Mouse (Mus musculus): ENCODE measurements around the gene Ttc23.

The Ttc23 gene

DNA sequence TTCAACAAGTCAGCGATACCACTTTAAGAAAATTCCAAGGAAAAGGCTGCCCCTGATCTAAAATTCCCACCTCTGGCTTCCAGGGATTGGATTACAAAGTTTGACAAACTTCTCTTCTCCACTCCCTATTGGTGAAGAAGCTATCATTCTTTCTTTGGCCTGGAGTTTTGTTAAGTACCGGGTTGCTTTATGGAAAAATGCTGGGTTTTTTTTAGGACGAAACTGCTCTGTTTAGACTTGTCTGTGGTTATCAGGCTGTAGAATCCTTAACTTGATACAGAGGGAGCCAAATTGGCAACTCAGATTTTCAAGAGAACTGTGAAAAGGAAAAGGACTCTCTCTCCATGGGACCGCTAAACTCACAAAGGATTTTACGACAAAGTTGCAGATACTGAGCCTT is at the start of gene Ttc23:
TSS of gene Ttc23 (plus strand) at position 134 of the 400 bp plus-strand sequence.
- DNase-seq (ENCODE audit: low spot score in 2 of 2) = no peak

DNA sequence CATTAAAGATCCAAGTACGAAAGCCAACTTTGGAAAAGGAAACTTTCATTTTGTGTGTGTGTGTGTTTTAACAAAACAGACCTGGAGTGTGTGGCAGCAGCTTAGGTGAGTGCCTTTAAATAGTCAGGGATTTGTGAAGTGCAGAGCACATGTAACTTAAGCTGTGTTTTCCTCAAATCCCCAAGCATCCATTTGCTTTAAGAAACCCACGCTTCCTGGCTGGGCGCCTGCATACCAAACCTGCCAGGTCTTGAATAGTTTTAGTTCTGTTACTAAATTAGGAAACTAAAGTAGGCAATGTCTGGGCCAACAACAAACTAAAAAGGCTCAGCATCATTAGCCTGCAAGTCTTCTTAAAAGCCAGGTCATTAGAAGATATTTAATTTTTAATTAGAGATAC is 49.2 kb upstream of the Ttc23 start:
- DNase-seq (ENCODE audit: low spot score in 2 of 2) = peak in 1 of 2 experiments; percentile 56

DNA sequence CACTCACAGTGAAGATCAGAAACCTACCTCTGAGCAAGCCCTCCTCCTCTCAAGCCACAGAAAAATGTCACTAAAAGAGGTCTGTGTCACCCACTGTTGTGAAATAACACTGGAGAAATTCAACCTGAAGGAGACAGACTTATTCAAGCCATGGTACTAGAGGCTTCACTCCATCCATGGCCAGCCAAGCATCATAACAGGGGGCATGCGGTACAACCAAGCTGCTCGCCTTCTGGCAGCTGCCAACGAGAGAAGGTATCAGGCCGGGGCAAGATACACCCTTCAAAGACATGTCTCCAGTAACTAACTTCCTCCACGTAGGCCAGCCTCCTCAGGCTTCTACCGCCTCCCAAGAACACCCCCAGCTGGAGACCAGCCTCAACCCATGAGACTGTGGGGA is 42.1 kb upstream of the Ttc23 start:
- no peak for DNase-seq (ENCODE audit: low spot score in 2 of 2)

DNA sequence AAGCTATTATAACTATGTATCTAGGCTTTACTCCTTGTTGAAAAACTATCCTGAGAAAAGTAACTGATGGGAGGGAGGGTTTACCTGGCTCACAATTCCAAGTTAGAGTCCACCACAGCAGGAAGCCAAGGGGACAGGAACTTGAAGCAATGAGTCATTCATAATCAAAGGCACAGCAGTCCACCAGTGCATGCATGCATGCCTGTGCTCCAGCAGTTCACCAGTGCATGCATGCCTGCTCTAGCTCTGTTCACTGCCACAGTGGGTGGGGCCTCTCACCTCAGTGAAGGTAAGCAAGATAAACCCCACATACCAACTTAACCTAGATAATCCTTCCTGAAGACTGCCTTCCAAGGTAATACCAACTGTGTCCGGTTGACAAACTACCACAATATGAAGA is 41.0 kb upstream of the Ttc23 start:
- no peak for DNase-seq (ENCODE audit: low spot score in 2 of 2)

DNA sequence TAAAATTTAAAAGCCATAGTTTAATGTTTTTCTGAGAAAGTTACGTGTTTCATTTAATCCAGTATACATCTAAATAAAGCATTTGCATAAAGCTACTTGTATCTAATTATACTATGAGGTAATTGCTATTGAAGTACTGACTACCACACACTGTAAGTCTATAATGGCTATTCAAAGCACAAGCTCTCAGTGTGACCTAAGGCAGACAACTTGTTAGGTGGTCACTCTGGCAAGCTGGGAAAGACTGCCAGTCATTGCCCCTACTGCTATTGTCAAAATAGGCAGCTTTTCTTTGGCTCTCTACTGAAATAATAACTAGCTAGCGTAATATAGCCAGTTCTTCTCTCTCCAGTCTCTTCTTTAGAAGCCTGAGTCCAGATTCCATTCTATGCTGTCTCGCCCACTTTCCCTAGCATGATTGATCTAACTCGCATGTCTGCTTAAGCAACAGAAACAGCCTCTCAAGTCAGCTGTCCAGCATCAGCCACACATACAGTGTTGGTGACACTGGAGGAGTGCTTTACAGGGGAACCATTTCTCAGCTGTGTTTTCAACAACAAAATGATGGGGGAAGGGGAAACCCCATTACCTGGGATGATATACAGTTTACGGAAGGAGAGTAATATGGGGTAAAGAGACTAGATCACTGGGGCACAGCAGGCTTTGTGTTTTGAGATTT is 39.4 kb upstream of the Ttc23 start:
- no peak for DNase-seq (ENCODE audit: low spot score in 2 of 2)

DNA sequence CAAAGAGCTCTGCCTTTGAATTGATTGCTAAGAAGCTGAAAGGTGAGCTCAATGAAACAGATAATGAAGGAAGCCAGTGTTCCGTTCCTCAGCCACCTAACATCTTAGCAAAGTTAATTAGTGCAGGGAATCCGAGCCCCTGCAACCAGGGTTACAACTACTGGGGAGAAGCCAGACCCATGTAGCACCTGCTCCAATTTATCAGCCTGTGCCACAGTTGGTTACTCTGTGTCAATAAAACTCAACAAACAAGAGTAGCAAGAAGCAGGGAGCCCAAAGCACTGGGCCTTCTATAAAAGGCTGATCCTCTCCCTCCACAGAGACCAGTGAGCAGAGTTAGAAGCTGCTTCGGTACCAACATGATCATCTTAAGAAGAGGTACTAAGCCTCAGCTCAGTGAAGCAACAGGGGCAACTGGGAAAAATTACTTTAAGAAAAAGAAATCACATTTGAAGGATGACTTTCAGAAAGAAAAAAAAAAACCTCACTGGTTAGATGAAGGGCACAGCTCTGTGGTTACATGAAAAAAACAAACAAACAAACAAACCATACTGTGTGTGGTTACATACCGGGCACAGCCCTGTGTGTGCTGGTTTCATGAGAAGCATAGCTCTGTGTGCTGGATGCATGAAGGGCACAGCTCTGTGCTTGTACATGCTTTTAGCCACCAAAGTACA is 38.7 kb upstream of the Ttc23 start:
- no peak for DNase-seq (ENCODE audit: low spot score in 2 of 2)

DNA sequence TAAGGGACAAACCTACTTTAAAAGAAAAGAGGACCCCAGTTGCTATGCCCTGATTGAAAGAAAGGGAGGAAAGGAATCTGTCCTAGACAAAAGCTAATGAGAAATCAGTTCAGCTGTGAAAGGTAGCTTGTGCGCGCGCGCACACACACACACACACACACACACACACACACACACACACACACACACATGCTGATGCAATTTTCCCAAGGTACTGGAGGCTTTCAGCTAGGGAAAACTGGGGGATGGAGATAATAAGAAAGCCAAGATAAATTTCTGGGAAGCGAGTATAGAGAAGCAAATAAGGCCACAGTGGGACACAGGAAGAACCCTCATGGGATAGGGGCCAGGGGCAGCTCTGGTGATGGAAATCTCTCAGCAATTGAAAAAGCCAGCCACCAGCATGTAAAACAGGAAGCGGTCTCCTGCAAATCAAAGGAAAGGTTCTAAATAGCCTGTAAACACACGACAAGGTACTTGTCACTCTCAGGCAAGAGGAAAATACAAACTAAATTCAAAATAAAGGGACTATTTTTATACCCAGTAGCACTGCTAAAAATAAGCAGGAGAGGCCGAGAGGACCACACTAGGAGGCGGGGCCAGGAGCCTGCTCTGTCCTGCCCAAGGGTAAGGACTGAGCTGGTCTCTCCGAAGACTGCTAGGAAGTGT is 33.3 kb upstream of the Ttc23 start:
- DNase-seq (ENCODE audit: low spot score in 2 of 2) = no peak

DNA sequence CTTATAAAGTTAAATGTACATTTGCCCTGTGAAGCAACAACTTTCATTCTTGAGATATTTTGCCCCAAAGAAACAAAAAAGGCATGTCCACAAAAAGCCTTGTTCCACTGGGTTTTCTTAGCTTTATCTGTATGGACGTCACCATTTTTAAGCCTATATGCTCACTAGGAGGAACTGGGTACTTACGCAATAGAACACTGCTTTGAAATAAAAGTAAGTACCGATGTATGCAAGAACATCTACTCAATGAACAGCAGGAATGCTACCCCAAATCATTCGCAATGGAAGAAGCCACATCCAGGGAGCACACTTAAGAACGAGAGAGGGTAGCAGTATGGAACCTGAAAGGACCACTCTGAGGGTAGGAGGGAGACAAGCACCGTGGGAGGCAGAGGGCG is 32.7 kb upstream of the Ttc23 start:
- no peak for DNase-seq (ENCODE audit: low spot score in 2 of 2)

DNA sequence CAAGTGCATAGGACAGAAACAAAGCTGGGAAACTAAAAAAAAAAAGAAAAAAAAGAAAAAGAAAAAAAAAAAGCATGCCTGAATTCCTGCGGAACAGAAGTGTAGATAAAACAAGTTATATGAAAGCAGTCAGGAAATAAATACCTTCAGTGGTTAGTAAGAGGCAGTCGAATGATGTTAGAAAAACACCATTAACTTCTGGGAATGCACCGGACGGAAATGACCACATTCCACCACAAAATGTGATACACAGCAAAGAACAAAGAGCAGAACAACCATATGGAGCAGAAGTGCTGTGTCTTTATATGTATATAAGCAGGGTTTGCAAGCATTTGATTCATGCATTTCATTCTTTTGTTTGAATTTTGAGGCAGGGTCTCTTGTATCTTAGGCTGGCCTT is 30.3 kb upstream of the Ttc23 start:
- no peak for DNase-seq (ENCODE audit: low spot score in 2 of 2)

DNA sequence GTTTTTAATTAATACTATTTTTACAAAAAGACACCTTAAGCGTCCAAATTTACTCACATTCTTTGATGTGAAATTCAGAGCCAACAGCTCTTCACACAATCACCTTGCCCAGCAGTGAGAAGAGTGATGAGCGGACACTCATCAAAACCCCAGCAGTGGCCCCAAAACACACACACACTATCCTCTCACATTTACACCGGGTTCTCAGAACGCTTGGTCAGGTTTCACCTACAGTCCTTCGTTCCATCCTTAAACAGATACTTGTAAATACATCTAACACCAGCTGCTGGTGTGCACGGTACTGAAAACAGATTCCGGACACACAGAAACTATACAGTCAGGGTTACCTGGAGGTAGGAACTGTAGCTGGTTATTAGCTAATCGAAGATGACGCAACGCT is 29.6 kb upstream of the Ttc23 start:
- DNase-seq (ENCODE audit: low spot score in 2 of 2) = no peak

DNA sequence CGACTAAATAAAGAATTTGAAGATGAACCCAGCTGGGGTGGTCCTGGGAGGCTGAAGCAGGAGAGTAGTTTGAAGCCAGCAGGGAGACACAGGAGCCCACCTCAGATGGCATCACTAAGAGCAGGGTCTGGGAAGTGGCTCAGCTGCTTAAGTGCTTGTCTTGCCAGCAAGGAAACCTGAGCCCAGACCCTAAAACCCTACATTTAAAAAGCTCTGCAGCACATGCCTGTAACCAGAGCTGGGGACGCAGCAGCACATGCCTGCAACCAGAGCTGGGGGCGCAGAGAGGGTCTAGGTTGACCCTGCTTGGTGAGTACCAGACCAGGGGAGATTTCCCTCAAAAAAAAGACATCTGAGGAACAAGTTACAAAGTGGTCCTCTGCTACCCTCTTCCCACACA is 28.9 kb upstream of the Ttc23 start:
- DNase-seq (ENCODE audit: low spot score in 2 of 2) = no peak

DNA sequence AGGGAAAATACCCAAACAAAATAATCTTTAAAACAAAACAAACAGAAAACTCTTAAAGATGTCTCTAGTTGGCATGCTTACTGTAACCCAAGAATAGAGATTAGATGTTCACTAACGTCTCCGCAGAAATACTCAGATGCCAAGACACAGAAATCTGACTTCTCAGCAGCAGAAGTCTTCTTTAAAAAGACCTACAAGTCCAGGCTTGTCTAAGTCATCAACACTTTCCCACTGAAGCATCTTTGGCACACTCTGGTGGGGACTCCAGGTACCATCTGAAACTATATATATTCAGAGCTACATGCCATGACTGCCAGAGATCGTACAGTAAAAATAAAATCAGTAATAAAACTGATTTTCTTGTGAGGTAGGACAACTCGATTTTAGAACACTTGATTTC is 27.4 kb upstream of the Ttc23 start:
- DNase-seq (ENCODE audit: low spot score in 2 of 2) = no peak

DNA sequence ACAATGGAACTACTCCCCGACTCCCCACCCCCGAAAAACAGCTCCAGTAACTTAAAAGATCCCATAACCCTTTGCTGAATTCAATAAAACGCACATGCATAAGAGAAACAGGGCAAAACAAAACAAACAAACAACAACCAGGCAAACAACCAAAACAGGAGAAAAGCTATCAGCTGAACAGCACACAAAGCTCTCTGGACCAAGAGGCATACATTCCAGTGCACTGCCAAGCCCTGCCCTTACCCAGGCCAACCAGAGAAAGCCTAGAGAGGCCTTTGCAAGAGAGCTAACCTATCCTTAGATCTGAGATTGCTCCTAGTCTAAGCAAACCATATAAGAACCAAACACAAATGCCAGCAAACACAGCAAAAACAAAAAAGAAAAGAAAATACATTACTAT is 25.1 kb upstream of the Ttc23 start:
- DNase-seq (ENCODE audit: low spot score in 2 of 2) = no peak

DNA sequence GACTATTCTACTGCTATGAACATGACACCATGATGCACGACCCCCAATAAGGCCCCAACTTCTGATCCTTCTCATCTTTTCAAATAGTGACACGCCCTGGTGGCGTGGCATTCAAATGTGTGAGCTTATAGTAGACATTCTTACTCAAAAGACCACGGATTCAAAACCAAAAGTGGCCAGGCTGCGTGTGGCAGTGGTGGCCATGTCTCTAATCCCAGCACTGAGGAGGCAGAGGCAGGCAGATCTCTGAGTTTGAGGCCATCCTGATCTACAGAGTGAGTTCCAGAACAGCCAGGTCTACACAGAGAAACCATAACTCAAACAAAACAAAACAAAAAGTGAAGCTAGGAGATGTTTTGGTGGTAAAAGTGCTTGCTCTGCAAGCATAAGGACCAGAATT is 20.5 kb upstream of the Ttc23 start:
- DNase-seq (ENCODE audit: low spot score in 2 of 2) = no peak

DNA sequence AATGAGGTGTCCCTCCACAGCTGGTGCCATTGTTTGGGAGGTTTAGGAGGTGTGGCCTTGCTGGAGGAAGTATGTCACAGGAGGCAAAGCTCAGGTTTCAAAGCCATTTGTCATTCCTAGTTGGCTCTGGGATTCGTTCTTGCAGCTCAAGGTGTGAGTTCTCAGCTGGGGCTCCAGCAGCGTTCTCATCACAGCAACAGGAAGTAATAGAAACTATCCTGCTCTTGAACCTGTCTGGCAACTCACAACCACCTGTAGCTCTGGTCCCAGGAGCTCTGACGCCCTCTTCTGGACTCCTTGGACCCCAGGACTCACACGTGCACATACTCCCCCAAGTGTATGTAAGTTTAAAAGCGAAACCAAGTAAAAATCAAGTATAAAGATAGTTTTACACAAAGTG is 17.5 kb upstream of the Ttc23 start:
- no peak for DNase-seq (ENCODE audit: low spot score in 2 of 2)

DNA sequence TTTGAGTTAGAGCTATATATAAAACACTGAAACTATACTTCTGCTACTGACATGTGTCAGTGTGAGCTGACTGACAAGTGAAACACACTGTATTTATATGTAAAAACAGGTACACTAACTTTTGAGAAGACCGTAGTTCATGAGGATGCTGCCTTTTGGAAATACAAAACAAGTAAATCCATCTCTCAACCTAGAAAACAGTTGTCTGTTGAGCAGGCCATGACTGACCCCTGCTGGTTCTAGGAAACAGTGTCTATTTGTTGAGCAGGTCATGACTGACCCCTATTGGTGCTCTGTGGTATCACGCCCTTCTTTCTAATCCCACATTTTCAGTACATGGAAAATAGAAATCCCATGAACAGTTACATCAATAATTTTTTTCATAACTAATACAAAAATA is 16.4 kb upstream of the Ttc23 start:
- peak; percentile 64 to 76 for DNase-seq (ENCODE audit: low spot score in 2 of 2)

DNA sequence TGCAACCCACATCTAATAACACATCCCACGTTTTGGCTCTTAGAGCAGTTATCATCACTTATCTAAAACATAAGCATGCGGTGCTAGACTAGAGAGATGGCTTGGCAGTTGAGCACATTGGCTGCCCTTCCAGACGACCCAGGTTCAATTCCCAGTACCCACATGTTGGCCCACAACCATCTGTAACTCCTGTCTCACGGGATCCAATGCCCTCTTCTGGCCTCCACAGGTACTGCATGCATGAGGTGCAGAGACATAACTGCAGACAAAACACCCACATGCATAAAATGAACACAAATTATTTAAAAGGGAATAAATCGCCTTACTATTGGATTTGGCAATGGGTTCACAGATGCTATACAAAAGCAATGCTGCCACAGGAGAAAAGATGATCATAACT is 14.8 kb upstream of the Ttc23 start:
- DNase-seq (ENCODE audit: low spot score in 2 of 2) = no peak

DNA sequence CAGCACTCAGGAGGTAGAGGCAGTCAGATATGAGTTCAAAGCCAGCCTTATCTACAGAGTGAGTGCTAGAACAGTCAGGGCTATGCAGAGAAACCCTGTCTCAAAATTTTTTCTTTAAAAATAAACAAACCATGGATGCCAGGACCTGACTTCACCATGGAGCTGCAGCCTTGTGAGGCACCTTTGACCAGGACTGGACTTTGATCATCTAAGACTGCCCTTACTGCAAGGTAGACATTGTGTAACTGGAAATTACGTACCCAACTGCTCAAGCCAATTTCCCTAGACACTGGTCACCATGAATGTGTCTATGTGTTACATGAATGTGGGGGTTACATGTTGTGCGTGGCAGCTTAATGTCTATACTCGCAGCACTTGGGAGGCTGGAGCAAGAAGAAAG is 13.0 kb upstream of the Ttc23 start:
- DNase-seq (ENCODE audit: low spot score in 2 of 2) = no peak

DNA sequence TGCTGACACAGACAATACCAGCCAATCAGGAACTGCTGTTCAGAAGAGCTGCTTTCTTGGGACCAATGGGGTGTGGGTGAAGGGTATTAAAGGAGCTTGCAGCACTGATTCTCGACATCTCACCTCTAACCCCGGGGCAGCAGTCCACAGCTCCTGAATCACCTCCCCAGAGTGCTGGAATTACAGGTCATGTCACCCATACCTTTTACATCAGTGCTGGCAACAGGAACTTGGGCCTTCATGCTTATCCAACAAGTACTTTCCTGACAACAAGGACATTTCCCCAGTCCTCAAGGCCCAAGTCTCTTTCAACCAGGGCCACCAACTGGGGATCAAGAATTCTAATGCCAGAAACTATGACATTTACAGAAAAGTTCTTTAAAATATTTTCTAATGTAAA is 11.0 kb upstream of the Ttc23 start:
- no peak for DNase-seq (ENCODE audit: low spot score in 2 of 2)

DNA sequence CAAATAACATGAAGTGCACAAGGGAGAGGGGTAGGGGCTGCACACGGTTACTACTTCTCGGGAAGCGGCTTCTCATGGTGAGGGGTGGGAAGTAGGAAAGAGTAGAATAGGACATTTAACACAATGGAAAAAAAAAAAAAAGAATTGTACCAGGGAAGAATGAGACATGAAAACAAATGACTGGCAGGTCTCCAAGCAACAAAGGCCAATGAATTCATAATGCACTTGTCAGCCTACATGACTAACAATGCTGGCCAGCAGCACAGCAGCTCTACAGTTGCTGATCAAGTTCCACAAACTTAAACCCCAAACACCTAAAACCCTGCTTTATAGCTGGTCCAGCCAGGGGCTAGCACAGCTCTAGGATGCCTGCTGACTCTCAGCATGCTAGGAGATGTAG is 8.2 kb upstream of the Ttc23 start:
- DNase-seq (ENCODE audit: low spot score in 2 of 2) = no peak

DNA sequence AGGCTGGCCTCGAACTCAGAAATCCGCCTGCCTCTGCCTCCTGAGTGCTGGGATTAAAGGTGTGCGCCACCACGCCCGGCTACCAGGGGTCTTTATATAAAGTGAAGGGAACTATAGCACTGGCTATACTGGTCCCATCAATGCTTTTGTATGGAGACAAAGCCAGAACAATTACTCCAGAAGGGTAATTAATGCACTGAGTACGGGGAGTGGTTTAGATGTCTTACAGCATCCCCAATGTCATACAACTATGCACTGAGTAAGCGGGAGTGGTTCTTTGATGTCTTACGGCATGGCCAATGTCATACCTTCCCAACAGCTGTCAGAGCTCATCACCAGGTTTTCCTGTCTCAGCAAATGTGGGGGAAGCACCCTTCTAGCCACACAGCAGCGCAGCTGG is 4.3 kb upstream of the Ttc23 start:
- no peak for DNase-seq (ENCODE audit: low spot score in 2 of 2)

DNA sequence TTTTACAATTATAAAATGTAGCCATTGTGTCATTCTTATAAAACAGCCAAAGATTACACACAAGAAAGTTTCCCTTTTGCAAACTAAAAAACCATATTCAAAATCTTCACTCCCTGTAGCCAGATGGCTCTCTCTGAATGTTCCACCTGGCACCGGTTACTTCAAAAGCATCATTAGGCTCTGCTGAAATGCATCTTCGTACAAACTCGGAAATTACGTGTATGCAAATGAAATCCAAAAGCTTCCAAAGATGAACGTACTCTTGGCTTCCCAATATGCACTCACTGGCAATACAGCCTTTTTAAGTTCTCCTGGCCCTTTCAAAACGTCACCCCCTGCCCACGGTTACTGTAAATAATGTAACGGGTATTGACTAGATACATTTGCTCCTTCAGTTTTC is 2.9 kb upstream of the Ttc23 start:
- DNase-seq (ENCODE audit: low spot score in 2 of 2) = no peak
